Mouse (Mus musculus): ENCODE data around the gene Nid2.

Gene Nid2

DNA sequence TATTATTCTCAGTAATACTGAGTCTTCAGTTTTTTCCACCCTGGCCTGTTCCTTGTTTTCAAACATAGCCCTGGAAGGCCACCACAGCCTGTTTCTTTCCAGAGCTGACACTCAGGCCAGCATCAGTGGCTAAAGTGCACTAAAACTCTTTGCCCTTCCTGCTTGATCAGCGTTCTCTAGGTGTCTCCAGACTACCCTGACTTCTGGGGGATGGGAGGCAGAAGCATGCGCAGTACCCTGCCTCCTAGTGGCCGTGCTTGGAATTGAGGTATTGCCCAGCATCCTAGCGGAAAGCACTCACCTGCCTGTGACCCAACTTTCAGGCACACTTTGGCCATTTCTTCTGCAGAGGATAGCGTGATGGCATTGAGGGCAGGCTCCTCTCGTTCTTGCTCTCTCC is 25.8 kb downstream of the Nid2 start:
- intact Hi-C loops (cut with DNase I): loop anchor here (5.0 kb wide), 1 partner anchor 70 kb away; no protein-coding TSS in a partner anchor

DNA sequence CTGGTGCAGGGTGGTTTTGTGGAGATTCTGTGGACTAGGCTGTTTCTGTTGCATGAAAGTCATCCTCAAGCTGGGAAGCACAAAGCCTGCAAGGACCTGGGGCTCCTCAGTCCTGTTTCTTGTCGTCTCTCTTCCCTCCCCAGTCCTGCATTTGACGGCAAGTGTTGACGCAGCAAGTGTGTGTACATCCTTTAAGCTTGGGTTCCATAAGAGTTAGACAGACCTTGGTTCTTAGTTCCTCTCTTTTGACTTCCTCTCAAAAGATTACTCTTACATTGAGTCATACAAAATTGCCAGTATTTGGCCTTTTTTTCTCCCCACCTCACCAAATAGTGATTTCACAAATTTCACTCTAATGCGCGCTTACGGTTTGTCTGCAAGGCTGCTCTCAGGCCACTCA is 26.3 kb downstream of the Nid2 start:
- intact Hi-C loops (cut with DNase I): loop anchor here (5.0 kb wide), 1 partner anchor 70 kb away; no protein-coding TSS in a partner anchor

DNA sequence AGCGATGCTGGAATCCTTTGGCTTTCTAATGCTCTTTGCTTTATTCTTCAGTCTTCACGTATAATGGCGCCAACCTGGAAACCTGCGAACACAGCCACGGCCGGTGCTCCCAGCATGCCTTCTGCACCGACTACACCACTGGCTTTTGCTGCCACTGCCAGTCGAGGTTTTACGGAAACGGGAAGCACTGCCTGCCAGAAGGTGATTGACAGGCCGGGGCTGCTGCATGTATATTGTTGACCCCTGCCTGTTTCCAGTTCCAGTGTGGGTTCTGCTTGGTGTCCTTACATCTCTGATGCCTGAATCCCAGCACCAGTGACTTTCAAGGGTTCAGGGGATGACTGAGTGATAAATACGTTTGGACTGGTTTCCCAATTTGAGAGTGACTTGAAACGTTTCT is 26.9 kb downstream of the Nid2 start:
- intact Hi-C loops (cut with DNase I): loop anchor here (5.0 kb wide), 1 partner anchor 71 kb away; no protein-coding TSS in a partner anchor

DNA sequence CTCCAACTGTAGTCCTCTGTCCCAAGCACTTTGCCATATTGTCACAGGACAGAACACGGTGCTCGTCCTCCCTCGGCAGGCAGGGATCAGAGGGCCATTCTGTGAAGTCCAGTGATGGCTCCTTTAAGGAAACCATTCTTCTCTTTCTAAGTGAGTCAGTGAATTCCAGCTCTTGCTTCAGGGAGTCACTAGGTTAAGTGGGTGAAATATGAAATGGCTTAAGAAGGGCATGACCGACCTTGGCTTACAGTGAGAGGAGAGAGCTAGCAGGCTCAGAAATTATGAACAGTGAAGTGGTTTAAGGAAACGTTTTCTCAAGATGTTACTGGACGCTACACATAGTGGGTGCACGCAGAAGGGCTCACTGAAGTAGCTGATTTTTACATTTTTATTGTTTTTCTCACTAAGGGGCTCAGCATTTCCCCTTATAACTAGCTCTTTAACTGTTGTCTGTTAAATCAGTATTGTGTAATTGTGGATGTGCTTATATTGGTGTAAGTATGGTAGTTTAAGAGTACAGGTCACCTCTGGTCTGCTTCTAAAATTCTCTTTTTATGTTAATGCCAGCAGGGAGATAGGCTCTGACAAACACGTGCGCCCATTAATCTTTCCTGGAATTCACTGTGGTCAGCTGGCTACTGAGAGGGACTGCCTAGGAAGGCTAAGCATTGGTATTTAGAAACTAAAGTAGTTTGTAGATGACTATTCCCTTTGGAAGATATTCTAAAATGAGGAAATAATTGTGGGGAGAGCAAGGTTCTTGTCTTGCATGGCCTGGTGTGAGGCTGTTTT is 34.9 kb downstream of the Nid2 start:
- intact Hi-C loops (cut with DNase I): no loop called here

DNA sequence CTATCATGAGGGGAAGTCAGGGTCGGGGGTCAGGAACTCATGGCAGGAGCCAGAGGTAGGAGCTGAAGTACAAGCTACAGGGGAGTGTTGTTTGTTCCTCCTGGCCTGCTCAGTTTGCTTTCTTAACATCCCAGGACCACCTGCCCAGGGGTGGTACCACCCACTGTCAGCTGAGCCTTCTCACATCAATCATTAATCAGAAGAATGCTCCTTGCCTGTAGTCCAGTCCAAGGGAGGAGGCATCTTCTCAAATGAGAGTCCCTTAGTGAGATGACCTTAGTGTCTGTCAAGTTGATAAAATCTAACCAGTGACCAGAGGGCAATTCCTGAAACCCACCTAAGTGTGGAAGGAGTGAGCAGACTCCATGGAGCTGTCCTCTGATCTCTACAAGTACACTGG is 37.4 kb downstream of the Nid2 start:
- intact Hi-C loops (cut with DNase I): no loop called here

DNA sequence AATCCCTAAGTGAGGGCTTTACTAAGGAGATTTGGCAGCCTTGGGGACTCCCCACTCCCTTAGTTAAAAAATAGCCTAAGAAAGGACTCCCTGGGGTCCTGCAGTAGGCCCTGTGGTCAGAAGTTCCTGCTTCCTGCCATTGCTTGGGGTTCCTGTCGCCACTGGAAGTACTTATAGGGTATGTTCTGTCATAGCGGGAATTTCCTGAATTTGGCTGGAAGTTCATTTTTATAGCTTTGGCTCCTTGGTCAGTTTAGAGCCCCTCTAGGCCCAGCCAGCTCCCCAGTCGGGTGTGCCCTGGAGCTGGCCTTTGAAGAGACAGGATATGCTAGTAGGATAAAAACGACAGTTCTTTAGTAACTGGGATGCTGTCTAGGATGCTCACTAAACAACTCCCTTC is 43.8 kb downstream of the Nid2 start:
- intact Hi-C loops (cut with DNase I): no loop called here

DNA sequence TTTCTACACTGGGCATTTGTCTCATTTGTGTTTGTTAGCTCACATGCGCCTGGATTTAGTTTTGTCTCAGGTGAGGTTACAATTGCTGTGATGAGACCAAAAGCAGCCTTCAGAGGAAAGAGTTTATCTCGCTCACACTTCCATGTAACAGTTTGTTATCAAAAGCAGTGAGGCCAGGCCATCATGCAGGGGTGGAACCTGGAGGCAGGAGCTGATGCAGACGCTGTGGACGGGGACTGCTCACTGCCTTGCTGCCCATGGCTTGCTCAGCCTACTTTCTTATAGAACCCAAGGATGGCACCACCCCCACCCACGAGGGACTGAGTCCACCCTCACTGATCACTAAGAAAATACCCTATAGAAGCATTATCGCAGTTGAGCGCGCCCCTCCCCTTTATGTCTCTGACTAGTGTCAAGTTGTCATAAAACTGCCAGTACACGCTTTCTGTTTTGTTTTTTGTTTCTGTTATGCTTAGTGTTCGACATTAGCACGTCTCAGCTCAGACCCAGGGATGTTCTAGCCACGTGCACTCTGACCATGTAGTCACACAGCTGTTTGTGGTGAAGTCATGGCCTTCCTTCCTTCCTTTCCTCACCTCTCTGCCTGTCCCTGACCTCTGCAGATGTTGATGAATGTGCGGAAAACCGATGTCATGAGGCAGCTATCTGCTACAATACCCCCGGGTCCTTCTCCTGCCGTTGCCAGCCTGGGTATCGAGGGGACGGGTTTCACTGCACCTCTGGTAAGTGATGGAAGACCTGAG is 45.7 kb downstream of the Nid2 start:
- intact Hi-C loops (cut with DNase I): no loop called here

DNA sequence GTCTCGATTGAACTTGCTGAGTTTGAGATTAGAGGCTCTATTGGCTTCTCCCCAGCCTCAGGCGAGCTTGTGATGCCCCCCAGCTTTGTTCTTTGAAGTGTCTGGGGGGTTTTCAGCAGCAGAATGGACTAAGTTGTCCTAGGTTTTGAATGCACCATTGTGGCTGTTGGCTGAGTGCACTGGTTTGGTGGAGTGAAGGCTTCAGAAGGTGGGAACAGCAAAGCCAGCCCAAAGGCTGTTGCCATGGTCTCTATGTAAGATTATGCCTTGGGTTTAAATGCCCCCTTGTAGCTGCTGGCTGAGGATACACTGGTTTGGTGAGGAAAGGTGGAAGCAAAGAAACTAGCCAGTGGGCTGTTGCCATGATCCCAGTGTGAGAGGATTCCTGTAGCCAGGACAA is 49.4 kb downstream of the Nid2 start:
- intact Hi-C loops (cut with DNase I): no loop called here

DNA sequence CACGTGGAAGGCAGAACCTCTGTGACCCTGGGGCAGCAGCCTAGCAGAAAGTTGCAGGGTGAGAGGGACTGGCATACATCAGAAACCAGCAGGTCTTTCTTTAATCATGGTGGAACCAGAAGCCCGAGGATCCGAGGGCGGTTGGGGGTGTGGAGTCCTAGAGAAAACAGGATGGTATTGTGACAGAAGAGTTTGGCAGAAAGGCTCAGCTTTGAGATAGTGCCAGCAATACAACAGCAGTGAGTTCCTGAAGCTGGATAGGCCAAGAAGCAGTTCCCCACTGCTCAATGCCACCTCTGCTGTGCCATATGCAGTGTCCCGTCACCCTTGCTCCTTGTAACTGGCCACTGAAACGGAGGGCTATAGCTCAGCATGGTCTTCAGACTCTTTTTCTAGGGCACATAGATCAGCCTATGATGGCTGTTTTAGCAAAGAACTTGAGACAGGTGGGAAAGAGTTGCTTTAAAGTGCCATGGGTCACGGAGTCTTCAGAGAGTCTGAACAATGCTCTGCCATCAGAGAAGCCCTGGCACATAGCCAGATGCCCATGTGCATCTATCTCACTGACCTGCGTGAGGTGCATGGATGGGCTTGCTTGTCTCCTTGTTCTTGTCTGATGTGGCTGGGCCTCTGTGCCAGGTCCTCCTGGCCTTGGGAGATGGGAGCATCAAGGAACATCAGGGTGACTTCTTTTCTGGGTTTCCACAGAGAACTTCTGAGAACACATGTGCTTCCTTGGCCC is 50.6 kb downstream of the Nid2 start:
- intact Hi-C loops (cut with DNase I): no loop called here

DNA sequence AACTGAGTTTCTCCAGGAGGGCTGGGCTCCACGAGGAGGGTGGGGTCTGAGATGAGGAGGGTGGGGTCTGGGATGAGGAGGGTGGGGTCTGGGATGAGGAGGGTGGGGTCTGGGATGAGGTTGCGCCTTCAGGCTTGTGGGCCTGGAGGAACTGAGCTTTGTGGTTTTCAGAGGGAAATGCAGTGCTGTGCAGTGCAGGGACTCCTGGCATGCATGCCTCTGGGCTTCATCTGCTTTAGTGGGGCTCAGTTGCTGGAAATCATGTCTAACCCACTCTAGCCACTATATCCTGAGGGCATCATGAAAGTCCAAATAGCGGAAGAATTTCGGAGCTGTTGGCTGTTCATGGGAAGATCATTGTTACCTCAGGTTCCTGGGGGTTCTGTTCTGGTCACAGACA is 52.2 kb downstream of the Nid2 start:
- intact Hi-C loops (cut with DNase I): no loop called here

DNA sequence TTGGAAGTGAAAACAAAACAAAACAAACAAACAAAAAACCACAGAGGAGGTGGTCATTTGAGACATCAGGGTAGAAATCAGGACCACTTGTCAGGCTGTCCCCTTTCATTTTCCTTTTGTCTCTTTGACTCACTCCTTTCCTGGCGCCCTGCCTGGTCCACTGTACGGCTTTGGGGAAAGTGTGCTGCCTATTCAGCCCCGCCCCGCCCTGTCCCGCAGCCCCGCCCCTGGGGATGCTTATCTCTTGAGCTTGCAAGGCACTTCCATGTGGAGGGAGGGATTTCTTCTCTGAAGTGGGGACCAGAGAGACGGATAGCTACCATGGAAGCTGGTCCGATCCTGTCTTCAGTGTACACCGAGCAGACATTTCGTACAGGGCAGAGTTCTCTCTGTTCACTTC is 52.6 kb downstream of the Nid2 start:
- intact Hi-C loops (cut with DNase I): no loop called here

DNA sequence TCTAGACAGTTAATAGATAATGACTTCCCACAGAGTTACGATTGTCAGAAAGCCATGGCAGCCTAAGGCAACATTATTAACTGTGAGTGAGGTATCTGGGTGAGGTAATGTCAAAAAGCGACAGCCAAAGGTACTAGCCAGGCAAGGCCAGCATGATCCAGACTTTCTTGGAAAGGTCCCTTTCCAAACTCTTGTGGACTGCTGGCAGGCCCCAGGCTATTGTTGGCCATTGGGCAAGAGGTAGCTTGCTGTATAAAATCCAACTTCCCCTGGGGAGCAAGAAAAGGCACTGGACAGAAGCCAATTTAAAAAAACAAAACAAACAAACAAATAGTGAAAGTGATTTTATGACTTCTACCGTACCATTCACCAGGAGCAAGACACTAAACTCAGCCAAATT is 56.3 kb downstream of the Nid2 start:
- intact Hi-C loops (cut with DNase I): no loop called here

DNA sequence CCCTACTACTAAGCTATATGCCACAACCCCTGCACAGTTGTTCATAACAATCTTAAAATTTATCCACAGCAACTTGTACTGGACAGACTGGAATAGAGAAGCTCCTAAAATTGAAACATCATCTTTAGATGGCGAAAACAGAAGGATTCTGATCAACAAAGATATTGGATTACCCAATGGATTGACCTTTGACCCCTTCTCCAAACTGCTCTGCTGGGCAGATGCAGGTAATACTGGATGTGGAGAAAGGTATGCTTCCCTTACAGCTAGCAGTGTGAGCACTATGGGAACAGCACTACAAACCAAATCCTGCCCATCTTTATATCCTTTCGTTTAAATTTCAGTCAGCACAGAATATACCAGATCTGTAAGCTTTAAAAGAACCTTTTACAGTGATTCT is 56.8 kb downstream of the Nid2 start:
- intact Hi-C loops (cut with DNase I): no loop called here

DNA sequence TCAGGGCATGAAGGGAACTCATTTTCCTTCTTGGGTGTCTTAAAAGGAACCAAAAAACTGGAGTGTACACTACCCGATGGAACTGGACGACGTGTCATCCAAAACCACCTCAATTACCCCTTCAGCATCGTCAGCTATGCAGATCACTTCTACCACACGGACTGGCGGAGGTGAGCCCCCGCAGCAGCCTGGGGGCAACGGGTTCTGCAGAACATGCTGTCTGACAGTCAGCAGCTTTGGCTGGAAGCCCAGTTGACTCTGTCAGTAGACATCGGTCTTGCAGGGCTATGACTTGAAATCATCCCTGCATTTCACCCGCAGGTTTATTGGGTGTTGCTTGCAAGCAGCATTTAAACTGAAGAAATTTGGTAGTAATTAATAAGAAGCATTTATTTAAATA is 58.9 kb downstream of the Nid2 start:
- intact Hi-C loops (cut with DNase I): loop anchor here (2.0 to 10.0 kb wide), 2 partner anchors 55 to 99 kb away; partner anchors contain the start of gene Nid2

DNA sequence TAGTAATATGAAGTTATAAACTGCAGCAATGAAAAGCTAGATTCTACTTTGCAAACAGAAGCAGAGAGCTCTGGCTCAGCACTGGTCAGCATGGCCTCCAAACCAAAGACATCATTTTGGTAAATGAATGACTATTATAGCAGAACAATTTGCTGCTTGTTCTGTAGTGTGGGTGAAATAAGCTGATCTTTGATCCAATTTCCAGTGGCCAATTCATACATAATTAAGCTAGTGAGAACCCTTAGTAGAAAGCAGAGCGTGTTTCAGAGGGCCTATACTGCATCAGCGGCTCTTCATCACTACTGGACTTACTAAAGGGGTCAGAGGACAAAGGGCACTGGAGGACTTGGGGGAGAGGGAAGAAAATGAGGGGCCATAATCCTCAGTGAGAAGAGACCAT is 62.0 kb downstream of the Nid2 start:
- intact Hi-C loops (cut with DNase I): loop anchor here (10.0 kb wide), 1 partner anchor 58 kb away; the partner anchor contains the start of gene Nid2

DNA sequence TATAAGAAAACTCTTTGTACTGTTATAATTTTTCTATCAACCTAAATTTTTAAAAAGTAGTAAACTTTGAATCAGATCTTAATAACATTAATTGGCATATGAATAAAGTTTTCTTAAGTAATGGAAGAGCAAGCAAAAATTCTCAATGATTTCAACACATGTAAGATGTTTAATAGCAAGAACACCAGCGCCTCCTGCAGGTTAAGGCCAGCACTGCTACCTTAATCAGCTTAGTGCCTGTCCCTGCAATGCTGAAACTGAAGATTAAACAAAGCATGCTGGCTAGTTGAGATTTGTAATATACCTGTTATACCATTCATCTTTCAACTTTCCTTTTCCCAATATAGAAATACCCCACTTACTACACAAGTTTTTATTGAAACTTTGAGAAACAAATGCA is 66.9 kb downstream of the Nid2 start:
- intact Hi-C loops (cut with DNase I): loop anchor here (1.0 to 10.0 kb wide), 2 partner anchors 63 to 112 kb away; partner anchors contain the start of gene Nid2

DNA sequence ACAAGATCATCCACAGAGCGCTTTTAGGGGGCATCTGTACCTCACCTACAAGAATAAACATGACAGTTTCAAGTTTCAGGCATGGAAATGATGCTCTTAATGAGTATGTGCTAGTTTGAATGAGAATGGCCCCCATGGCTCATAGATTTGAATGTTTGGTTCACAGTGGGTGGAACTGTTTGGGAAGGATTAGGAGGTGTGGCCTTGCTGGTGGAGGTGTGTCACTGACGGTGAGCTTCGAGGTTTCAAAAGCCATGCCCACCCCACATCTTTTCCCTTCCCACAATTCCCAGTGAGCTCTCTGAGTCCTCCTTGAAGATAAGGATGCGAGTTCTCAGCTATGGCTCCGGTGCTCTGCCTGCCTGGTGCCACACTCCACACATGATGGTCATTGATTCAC is 70.6 kb downstream of the Nid2 start:
- intact Hi-C loops (cut with DNase I): no loop called here

DNA sequence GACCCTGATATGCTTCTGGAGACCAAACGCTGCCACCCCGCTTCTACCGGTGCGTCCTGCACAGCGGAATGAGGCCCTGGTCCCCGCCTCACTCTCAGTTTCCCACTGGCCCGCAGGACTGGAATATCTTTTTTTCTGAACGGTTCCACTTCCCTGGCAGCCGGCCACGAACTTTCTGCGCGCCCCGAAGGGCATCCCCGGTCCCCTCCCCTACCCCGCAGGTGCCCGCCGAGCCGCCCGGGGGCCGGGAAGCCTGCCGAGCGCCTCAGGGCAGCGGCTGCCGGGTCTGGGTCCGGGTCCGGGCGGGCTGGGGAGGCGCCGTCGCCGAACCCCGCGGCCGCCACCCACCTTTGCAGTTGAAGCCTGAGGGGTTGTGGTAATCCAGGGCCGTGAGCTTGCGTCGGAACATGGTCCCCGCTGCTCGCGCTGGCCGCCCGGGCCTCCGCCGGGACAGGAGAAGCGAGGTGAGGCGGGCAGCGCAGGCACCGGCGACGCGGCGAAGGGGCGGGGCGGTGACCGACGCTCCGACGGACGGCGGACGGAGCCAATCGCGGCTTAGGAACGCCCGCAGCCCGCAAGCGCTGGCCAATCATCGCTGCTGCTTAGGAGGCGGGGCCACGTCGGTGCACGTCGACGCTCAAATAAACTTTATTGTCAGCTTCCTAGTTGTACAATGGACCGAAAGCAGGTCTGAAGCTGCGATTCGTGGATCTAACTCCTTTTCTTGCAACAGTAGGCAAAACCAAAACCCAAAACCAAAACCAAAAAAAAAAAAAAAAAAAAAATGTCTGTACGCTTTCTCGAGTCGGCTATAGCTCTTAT is 72.5 kb downstream of the Nid2 start, which contains the start of gene Rtraf:
TSS of gene Rtraf (minus strand) at position 504 of the 822 bp plus-strand sequence.
- intact Hi-C loops (cut with DNase I): no loop called here

DNA sequence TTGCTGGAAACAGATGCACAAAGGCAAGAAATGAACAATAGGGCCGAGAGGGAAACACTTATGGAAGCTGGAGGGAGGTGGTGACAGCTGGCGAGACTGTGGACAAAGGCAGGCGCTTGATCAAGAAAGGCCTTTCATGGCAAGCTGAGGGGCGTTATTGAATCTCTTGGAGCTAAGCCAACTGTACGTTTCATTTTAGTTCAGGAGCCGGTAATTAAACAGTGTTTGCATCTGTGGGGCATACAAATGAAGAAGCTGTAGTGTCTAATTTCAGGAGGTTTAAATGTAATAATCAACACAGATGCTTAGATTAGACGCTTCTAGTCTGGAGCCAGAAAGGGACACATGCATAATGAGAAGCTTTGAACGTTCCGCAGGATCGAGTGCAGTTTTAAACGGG is 74.4 kb downstream of the Nid2 start:
- intact Hi-C loops (cut with DNase I): no loop called here

DNA sequence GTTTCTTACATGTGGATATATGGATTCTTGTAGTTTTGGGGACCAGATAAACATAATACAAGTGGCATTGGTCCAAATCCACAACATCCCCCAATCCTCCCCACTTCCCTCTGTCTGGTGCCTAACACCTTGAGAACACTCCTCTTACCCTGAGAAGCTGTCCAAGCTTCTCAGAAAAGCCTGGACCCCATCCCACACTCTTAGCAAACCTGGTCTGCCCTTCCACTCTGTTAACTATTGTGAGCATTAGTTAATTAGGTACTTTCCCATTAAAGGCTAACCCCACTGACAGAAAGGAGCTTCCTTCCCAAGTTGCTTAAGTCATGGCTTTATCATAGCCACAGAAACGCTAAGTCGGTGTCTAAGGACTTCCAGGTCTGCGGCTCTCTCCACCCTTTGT is 85.2 kb downstream of the Nid2 start:
- intact Hi-C loops (cut with DNase I): loop anchor here (10.0 kb wide), 1 partner anchor 429 kb away; the partner anchor contains the start of gene Kcnk16
